Mouse (Mus musculus) limb, embryonic 13.5 days (tissue): Measurements from ENCODE around the gene Itgav. TPM values are rescaled to one million over a fixed set of nuclear protein-coding genes. Genes with fewer than 3 reads are reported as not detected.

Experiments
- ATAC-seq: fragments of 200-750 bp; cut with Nextera tagmentation; 2 replicates; pipeline ENCODE4 v1.8.0; 2017; ENCODE audit warnings: low read depth, moderate number of reproducible peaks, moderate TSS enrichment; ENCODE audit not compliant: low FRiP score
- H3K27ac ChIP-seq: fragments of 300-500 bp; sonication (generic); 2 replicates; pipeline ENCODE4 v1.5.1; 2015; ENCODE audit warnings: inconsistent platforms, mild to moderate bottlenecking, moderate library complexity
- H3K27me3 ChIP-seq: fragments of 300-500 bp; sonication (generic); 2 replicates; pipeline ENCODE4 v1.6.1; 2015; ENCODE audit warnings: mild to moderate bottlenecking, inconsistent platforms
- H3K36me3 ChIP-seq: fragments of 300-500 bp; sonication (generic); 2 replicates; pipeline ENCODE4 v1.6.1; 2015; ENCODE audit warnings: inconsistent platforms, mild to moderate bottlenecking, moderate library complexity
- H3K4me1 ChIP-seq: fragments of 300-500 bp; sonication (generic); 2 replicates; pipeline ENCODE4 v1.6.1; 2015; ENCODE audit warnings: inconsistent platforms
- H3K4me2 ChIP-seq: fragments of 300-500 bp; sonication (generic); replicated peaks from 2 replicates; pipeline ENCODE4 v1.6.1; 2015; ENCODE audit warnings: inconsistent platforms, mild to moderate bottlenecking, moderate library complexity
- H3K4me3 ChIP-seq: fragments of 300-500 bp; sonication (generic); 2 replicates; pipeline ENCODE4 v1.5.1; 2015; ENCODE audit warnings: moderate library complexity, mild to moderate bottlenecking, inconsistent platforms
- H3K9ac ChIP-seq: fragments of 300-500 bp; sonication (generic); 2 replicates; pipeline ENCODE4 v1.6.1; 2015; ENCODE audit warnings: mild to moderate bottlenecking, inconsistent platforms
- H3K9me3 ChIP-seq: fragments of 300-500 bp; sonication (generic); 2 replicates; pipeline ENCODE4 v1.6.1; 2016; ENCODE audit warnings: inconsistent platforms
- WGBS: fragments of 180-500 bp; shearing (Covaris S2); methylation state at CpG from one replicate; pipeline ENCODE4 v1.1.7; 2015; 5-methylcytosine and 5-hydroxymethylcytosine counted together
- polyA plus RNA-seq: library from polyadenylated mRNA; unstranded; fragments of >200 nt; fragmentation: Nextera tagmentation; extraction: Ambion mirVana; gene quantifications from 2 replicates; pipeline ENCODE4 v1.2.1, GENCODE M21; 2015

The Itgav gene
- polyA plus RNA-seq, 1 experiment from 2014 or later, result 70.1 TPM

DNA sequence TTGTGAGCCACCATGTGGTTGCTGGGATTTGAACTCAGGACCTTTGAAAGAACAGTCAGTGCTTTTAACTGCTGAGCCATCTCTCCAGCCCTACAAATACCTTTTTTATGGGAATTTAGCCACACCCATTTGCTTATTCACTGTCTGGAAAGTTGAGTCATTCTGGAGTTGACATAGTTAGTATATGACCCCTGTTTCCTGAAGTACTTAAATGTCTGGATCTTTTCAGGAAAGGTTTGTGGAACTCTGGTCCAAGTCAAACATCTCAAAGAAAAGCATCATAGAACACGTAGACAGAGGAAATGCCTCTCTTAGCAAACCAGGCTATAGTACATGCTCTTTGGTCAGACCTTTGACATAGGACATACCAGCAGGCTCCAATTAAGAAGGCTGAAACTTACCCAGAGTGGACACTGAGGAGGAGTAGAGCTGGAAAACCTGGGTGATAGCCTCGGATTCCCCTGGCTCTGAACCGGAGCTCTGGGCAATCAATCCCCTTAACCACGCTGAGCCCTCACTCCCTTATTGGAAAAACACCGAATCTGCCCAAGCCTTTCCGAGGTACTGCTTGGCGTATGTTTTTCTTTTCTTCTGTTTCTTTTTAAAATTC is 34.5 kb downstream of the Itgav start:
- H3K36me3 ChIP-seq, result peaks cover 29% of the 10 kb centered on the region
- H3K9ac ChIP-seq, result no peak overlapping the region
- H3K4me3 ChIP-seq, result no peak overlapping the region
- H3K9me3 ChIP-seq, result no peaks in the 10 kb centered on the region
- no peak overlapping the region for H3K4me2 ChIP-seq
- WGBS, result 61% methylated on average over 7 of the region's 7 CpGs
- no peak for ATAC-seq
- H3K27ac ChIP-seq, result no peak overlapping the region
- H3K27me3 ChIP-seq, result no peaks in the 10 kb centered on the region
- H3K4me1 ChIP-seq, result peaks cover 4% of the 10 kb centered on the region; the same call in 1 of the 2 replicates

DNA sequence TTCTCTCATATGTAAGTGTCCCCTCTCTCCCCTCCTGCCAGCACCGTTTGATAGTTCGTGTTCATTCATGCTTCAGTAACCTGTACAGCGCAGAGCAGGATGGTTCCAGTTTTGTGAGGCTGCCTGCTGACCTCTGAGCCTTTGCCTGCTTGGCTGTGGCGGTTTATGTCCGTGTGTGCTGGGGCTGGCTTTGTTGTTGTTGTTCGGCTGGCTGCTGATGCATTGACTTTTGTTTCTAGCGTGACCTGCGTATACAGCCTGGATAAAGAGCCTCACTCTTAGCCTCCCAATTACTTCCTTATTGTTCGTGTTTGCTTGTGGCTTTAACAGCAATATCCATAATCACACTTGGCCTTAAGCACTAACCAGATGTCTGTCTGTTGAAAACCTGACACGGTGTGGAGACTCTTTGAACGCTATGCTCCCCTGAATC is 35.0 kb downstream of the Itgav start:
- Histone ChIP-seq H3K4me3 (no peak overlapping the region), H3K4me1 (peaks cover 4% of the 10 kb centered on the region; the same call in 1 of the 2 replicates), H3K9ac (no peak overlapping the region), H3K36me3 (peaks cover 29% of the 10 kb centered on the region), H3K27ac (no peak overlapping the region), H3K27me3 (no peaks in the 10 kb centered on the region), H3K9me3 (no peaks in the 10 kb centered on the region), H3K4me2 (no peak overlapping the region)
- no peak for ATAC-seq
- 60% methylated on average over 11 of the region's 11 CpGs for WGBS

DNA sequence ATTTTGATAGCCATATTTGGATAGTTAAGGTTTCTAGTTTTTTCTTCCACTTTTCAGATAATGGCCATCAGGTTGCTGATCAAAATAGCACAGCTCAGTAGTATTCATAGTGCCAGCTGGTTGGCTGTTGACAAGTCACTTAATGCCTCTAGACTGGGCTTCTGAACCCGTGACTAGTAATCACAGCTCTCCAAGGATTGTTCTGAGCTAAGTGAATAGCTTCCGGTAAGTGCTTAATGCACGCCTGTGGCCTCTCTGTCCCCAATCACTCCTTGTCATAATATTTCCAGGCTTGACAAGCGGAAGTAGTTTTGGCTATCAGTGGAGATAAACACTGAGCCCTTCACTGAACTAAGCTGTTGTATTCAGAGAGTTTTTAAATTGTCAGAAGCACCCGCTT is 35.5 kb downstream of the Itgav start:
- 76% methylated on average over 5 of the region's 5 CpGs for WGBS
- no peak for ATAC-seq

DNA sequence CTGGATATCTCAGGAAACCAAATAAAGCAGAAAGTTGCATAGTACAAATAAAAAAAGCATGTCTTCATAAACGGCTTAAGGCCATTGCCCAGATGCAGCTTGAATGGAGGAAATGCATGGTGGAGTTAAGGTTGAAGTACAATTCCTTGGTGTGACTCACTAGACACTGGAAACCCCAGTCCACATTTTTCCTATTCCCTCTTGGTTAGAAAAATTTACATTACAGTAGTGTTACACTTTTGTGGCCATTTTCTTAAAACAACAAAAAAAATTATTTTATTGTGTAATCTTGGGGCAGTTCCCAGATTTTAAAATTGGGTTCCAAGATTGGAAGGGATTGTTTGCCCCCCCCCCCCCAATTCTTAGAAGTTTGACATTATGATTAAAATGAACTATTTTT is 35.9 kb downstream of the Itgav start:
- H3K4me1 ChIP-seq, result peaks cover 4% of the 10 kb centered on the region; the same call in 1 of the 2 replicates
- 67% methylated on average over 1 of the region's 1 CpGs for WGBS
- H3K9ac ChIP-seq, result no peak overlapping the region
- no peaks in the 10 kb centered on the region for H3K9me3 ChIP-seq
- no peaks in the 10 kb centered on the region for H3K27me3 ChIP-seq
- H3K27ac ChIP-seq, result no peak overlapping the region
- no peak overlapping the region for H3K4me2 ChIP-seq
- no peak overlapping the region for H3K4me3 ChIP-seq
- ATAC-seq, result no peak
- peaks cover 29% of the 10 kb centered on the region for H3K36me3 ChIP-seq

More for the DNA sequence above, 35.5 kb downstream of the Itgav start:
- H3K27ac ChIP-seq, result no peak overlapping the region
- H3K4me2 ChIP-seq, result no peak overlapping the region
- no peak overlapping the region for H3K4me3 ChIP-seq
- no peak overlapping the region for H3K9ac ChIP-seq
- H3K9me3 ChIP-seq, result no peaks in the 10 kb centered on the region
- H3K4me1 ChIP-seq, result peaks cover 4% of the 10 kb centered on the region; the same call in 1 of the 2 replicates
- no peaks in the 10 kb centered on the region for H3K27me3 ChIP-seq
- H3K36me3 ChIP-seq, result peaks cover 29% of the 10 kb centered on the region

DNA sequence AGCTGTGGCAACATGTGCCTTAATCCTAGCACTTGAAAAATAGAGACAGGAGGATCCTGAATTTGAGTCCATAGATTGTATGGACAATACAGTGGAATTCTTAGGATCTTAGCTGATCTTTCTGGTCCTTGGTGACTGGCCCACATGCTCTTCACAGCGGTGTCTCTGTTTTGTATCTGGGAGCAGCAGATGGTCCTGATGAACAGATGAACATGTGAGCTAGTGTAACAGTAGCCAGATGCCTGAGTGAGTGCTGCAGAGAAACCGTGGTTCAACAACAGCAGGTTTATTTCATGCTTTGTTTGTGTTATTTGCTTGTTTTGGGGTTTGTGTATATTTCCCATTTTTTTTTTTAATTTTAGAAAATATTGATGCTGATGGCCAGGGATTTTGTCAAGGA is 37.3 kb downstream of the Itgav start:
- H3K27ac ChIP-seq, result no peak overlapping the region
- H3K4me2 ChIP-seq, result no peak overlapping the region
- no peak overlapping the region for H3K9ac ChIP-seq
- H3K9me3 ChIP-seq, result no peaks in the 10 kb centered on the region
- no peak overlapping the region for H3K4me3 ChIP-seq
- H3K4me1 ChIP-seq, result peaks cover 4% of the 10 kb centered on the region; the same call in 1 of the 2 replicates
- ATAC-seq, result no peak
- H3K27me3 ChIP-seq, result no peaks in the 10 kb centered on the region
- 68% methylated on average over 2 of the region's 2 CpGs for WGBS
- peaks cover 30% of the 10 kb centered on the region for H3K36me3 ChIP-seq

DNA sequence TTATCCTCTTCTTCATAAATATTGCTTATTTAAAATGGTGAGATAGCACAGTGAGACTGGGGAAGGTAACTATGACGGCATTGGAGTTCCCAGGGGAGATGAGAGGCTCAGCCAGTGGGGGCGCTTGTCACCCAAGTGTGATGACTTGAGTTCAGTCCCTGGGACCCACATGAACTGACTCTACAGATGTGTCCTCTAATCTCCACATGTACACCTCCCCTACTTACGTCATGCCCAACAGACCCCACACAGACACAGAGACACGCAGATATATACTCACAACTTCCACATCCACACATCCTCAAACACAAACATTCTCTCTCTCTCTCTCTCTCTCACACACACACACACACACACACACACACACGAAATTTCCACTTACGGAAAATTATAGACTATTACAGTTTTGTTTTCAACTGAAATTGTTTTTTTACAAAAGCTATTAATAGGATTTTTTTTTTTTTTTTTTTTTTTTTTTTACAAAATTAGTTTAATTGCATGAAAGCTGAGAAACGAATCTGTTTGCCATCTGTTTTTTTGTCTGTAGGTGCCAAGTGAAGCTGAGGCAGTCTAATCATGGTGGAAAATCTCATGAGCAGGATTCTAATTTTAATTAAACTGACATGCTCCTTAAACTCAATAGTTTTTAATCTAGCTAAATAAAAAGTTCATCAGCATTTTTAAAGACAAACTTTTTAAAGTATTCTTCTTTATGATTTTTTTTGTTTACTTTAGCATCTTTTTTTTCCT is 38.1 kb downstream of the Itgav start:
- Histone ChIP-seq H3K27ac (no peak overlapping the region), H3K4me1 (peaks cover 4% of the 10 kb centered on the region; the same call in 1 of the 2 replicates), H3K9ac (no peak overlapping the region), H3K36me3 (peaks cover 30% of the 10 kb centered on the region), H3K9me3 (no peaks in the 10 kb centered on the region), H3K27me3 (no peaks in the 10 kb centered on the region), H3K4me2 (no peak overlapping the region), H3K4me3 (no peak overlapping the region)
- WGBS, result 78% methylated on average over 7 of the region's 7 CpGs
- no peak for ATAC-seq

DNA sequence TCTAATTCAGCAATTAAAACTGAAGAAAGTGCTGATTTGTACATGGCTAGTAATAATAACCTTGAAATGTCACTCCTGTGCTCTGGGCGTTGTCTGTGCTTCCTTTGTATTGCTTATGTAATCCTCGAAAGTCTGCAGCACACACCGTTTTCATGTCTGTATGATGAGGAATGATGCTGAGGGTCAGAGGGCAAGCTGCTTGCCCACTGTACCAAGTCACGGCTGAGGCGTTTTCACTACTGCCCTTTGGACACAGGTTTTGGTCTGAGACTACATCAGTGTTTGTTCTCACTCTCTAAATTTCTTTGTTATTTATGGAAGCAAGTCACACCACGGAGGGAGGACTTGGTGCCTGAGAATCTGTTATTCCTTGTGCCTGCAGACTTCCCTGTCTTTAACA is 41.9 kb downstream of the Itgav start:
- Histone ChIP-seq H3K36me3 (peaks cover 36% of the 10 kb centered on the region), H3K9me3 (no peaks in the 10 kb centered on the region), H3K4me2 (no peak overlapping the region), H3K4me3 (no peak overlapping the region), H3K27me3 (no peaks in the 10 kb centered on the region), H3K4me1 (no peaks in the 10 kb centered on the region), H3K27ac (no peak overlapping the region), H3K9ac (no peak overlapping the region)
- WGBS, result 72% methylated on average over 6 of the region's 6 CpGs
- no peak for ATAC-seq

DNA sequence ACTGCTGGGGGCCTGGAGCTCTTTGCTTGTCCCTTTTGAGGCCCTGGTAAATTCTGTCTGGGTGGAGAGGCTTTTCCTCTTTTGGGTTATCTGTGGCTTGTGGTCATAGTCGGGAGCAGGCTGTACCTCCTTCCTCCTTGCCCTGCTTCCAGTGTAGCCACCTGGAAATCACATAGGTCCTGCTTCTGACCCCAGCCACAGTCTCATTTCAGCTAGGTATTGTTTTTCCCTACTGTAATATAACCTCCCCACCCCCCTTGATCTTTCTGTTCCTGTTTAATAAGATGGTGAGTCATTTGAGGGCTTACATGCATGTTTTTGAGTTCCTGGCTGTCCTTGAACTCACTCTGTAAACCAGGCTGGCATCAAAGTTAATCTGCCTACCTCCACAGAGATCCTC is 42.7 kb downstream of the Itgav start:
- Histone ChIP-seq H3K27ac (no peak overlapping the region), H3K36me3 (peaks cover 36% of the 10 kb centered on the region), H3K9ac (no peak overlapping the region), H3K9me3 (no peaks in the 10 kb centered on the region), H3K4me2 (no peak overlapping the region), H3K4me3 (no peak overlapping the region), H3K27me3 (no peaks in the 10 kb centered on the region), H3K4me1 (no peaks in the 10 kb centered on the region)
- ATAC-seq, result no peak
- 86% methylated on average over 1 of the region's 1 CpGs for WGBS

DNA sequence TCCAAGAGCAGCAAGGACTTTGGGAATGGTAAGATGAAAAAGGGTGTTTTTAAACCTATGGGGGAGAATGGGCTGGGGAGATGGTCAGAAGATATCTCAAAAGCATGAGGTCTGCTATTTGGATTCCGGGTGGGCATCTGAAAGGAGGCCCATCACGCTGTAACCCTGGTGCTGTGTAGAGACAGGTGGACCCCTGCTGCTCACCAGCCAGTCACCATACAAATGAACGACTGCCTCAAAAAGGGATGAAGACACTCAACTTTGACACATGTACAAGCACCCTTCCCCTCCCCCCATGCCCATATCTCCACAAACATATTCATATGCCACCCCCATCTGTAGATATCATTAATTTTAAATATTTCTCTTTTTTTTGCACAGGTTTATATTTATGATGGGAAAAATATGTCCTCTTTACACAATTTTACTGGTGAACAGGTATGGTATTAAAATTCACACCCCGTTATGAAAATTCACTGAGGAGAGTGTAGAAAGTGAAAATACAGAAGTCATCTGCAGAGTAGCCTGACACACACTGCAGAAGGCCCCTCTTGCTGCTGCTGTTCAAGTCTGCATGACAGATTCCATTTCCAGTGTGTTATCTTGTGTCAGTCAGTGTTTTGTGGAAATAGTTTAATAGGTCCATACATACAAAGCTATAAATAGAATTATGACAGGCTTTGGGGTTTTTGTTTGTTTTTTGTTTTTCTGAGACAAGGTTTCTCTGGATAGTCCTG is 44.3 kb downstream of the Itgav start:
- Histone ChIP-seq H3K9ac (no peak overlapping the region), H3K36me3 (peaks cover 50% of the 10 kb centered on the region), H3K27ac (no peak overlapping the region), H3K4me3 (no peak overlapping the region), H3K4me1 (no peaks in the 10 kb centered on the region), H3K27me3 (no peaks in the 10 kb centered on the region), H3K4me2 (no peak overlapping the region), H3K9me3 (no peaks in the 10 kb centered on the region)
- no peak for ATAC-seq
- 90% methylated on average over 4 of the region's 4 CpGs for WGBS

DNA sequence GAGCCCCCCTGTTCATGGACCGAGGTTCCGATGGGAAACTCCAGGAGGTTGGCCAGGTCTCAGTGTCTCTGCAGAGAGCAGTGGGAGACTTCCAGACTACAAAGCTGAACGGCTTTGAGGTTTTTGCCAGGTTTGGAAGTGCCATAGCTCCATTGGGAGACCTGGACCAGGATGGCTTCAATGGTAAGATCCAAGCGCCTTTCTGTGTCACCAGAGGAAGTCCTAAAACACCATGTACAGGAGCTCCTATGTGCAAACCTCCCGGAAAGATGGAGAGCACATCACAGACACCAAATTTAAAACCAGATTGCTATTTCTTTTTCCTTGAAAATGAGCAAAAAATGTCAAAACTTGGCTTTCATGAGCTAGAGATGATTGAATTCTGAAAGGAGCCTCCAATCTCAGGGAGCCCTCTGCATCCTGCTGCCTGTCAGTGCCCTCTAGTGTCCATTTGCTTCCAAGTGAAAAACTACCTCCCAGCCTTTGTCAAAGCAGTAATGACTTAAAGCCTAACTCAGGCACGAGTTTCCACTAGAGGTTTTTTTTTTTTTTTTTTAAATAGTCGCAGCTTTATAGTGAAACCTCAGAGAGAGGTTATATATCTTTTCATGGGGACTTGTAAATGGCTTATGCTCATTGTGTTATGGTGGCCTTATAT is 47.1 kb downstream of the Itgav start:
- no peak overlapping the region for H3K9ac ChIP-seq
- peak; percentile 67 for ATAC-seq
- H3K9me3 ChIP-seq, result no peaks in the 10 kb centered on the region
- H3K4me2 ChIP-seq, result no peak overlapping the region
- H3K27ac ChIP-seq, result no peak overlapping the region
- no peak overlapping the region for H3K4me3 ChIP-seq
- no peaks in the 10 kb centered on the region for H3K27me3 ChIP-seq
- peaks cover 68% of the 10 kb centered on the region for H3K36me3 ChIP-seq
- no peaks in the 10 kb centered on the region for H3K4me1 ChIP-seq
- WGBS, result 58% methylated on average over 7 of the region's 7 CpGs

DNA sequence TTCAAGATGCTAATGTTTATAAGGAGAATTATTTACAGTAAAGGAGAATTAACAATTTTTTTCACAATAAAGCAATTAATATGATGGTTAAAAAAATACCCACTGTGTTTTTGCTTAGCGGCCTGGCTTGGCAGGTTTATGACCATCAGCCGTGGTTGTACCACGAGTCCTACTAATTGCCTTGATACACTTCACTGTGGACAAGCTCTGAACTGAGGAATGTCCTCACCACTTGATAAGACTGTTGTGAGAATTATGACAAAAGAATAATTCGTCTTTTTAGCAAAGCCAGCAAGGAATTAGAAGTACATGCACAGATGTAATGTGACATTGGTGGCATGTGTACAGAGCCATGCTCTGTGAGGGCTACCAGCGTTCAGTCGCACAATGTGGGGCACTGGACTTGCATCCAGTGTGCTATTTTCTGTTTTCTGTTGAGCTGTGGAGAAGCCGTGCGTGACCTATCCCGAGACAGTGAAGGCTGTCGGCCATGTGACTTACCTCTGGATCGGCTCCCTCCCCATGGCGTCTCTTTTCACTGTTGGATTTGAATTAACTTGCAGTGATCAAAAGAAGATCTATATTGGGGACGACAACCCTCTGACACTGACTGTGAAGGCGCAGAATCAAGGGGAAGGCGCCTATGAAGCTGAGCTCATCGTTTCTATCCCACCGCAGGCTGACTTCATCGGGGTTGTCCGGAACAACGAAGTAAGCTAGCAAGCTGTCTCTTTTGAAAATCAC is 67.3 kb downstream of the Itgav start:
- H3K9ac ChIP-seq, result no peak overlapping the region
- no peak overlapping the region for H3K4me3 ChIP-seq
- WGBS, result 87% methylated on average over 20 of the region's 20 CpGs
- no peak for ATAC-seq
- peaks cover 53% of the 10 kb centered on the region for H3K36me3 ChIP-seq
- H3K27ac ChIP-seq, result no peak overlapping the region
- H3K27me3 ChIP-seq, result no peaks in the 10 kb centered on the region
- no peak overlapping the region for H3K4me2 ChIP-seq
- no peaks in the 10 kb centered on the region for H3K9me3 ChIP-seq
- no peaks in the 10 kb centered on the region for H3K4me1 ChIP-seq
